Mouse (Mus musculus) hindbrain, postnatal 0 days (tissue): ENCODE results near the gene C1ql3. TPM values are rescaled to one million over a fixed set of nuclear protein-coding genes. Genes with fewer than 3 reads are reported as not detected.

Experiments
- ATAC-seq: fragments of 200-750 bp; cut with Nextera tagmentation; 2 replicates; pipeline ENCODE4 v1.8.0; 2017; ENCODE audit warnings: mild to moderate bottlenecking, moderate TSS enrichment, moderate library complexity
- DNase-seq: peaks from one replicate; pipeline ENCODE4 v3.0.0-alpha.2; 2015; ENCODE audit warnings: low spot score
- H3K27ac ChIP-seq: fragments of 300-500 bp; sonication (generic); 2 replicates; pipeline ENCODE4 v1.5.1; 2014; ENCODE audit warnings: mild to moderate bottlenecking
- H3K27me3 ChIP-seq: fragments of 300-500 bp; sonication (generic); 2 replicates; pipeline ENCODE4 v1.6.1; 2014; ENCODE audit warnings: low read length, mixed read lengths; ENCODE audit not compliant: insufficient read depth
- H3K36me3 ChIP-seq: fragments of 300-500 bp; sonication (generic); 2 replicates; pipeline ENCODE4 v1.6.1; 2014; ENCODE audit warnings: low read length, mixed read lengths; ENCODE audit not compliant: insufficient read depth
- H3K4me1 ChIP-seq: fragments of 300-500 bp; sonication (generic); 2 replicates; pipeline ENCODE4 v1.6.1; 2014; ENCODE audit warnings: antibody characterized with exemption, low read length, mixed read lengths; ENCODE audit not compliant: insufficient read depth
- H3K4me2 ChIP-seq: fragments of 300-500 bp; sonication (generic); 2 replicates; pipeline ENCODE4 v1.6.1; 2014; ENCODE audit warnings: low read depth, mild to moderate bottlenecking, low read length, moderate library complexity, mixed read lengths
- H3K4me3 ChIP-seq: fragments of 300-500 bp; sonication (generic); 2 replicates; pipeline ENCODE4 v1.5.1; 2014; ENCODE audit warnings: low read length
- H3K9ac ChIP-seq: fragments of 300-500 bp; sonication (generic); replicated peaks from 2 replicates; pipeline ENCODE4 v1.6.1; 2014; ENCODE audit warnings: mild to moderate bottlenecking, low read length, moderate library complexity, mixed read lengths
- H3K9me3 ChIP-seq: fragments of 300-500 bp; sonication (generic); 2 replicates; pipeline ENCODE4 v1.6.1; 2016; ENCODE audit warnings: low read length, mixed read lengths
- CTCF ChIP-seq: IDR thresholded peaks from 2 replicates; pipeline ENCODE4 v1.5.1; 2016; ENCODE audit warnings: antibody characterized with exemption, control low read depth, low read depth
- polyA plus RNA-seq: library from polyadenylated mRNA; unstranded; fragments of >200 nt; fragmentation: Nextera tagmentation; extraction: Ambion mirVana; gene quantifications from 2 replicates; pipeline ENCODE4 v1.2.1, GENCODE M21; 2015
- total RNA-seq: library from RNA; depleted of rRNA; stranded (reverse); fragments of >200 nt; gene quantifications from 2 replicates; pipeline ENCODE4 v1.2.3, GENCODE M21; 2014; rRNA removed

The C1ql3 gene
- total and polyA plus RNA-seq, 2 experiments from 2014 or later = 7.5 to 23.0 TPM

DNA sequence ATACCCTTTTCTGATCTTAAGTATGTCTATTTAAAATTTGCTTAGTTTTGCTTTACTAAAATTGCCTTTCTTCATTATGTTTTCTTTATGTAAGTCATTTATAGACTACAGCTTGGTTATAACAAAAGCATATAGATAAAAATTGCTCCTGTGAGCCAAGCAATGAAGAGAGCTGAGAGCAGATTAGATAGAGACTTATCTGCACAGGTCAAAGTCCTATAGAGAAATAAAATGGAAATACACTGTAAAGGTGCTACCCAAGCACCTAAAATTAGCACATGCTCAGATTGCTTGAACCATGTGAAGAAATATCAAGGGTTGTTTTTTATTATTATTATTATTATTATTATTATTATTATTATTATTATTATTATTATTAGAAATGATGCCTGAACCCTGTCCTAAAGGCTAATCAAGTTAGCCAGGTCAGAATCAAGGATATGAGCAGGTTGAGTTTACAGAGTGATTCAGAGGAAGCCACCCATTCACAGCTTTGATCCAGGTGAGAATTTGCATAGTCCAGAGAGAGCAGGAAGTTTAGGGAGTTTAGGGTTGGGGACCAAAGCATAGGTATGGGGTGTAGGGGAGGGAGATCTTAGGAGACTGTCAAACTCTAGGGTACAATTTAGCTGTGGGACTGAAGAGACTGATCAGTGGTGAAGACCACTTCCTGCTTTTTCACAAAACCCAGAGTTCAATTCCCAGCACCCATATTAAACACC lies 54.7 kb downstream of the C1ql3 start:
- H3K9ac ChIP-seq = no peak overlapping the region
- ATAC-seq = no peak
- H3K4me3 ChIP-seq = no peak overlapping the region
- H3K36me3 ChIP-seq = no peaks in the 10 kb centered on the region
- no peaks in the 10 kb centered on the region for H3K9me3 ChIP-seq
- no peak overlapping the region for H3K4me2 ChIP-seq
- H3K27me3 ChIP-seq = no peaks in the 10 kb centered on the region
- no peaks in the 10 kb centered on the region for H3K4me1 ChIP-seq
- H3K27ac ChIP-seq = no peak overlapping the region
- no peak for DNase-seq
- TF ChIP-seq CTCF = no peak

Other genes starting within 250 kb of the C1ql3 start
- gene Pter, start 87.8 kb downstream of the C1ql3 start, total RNA-seq = 5.2 and 19.6 TPM in 2 replicates
- gene Pter, start 87.8 kb downstream of the C1ql3 start, polyA plus RNA-seq = 9.1 TPM in 2 replicates